ENCODE assay signal across 24 mouse cellular contexts in the genomic region with DNA sequence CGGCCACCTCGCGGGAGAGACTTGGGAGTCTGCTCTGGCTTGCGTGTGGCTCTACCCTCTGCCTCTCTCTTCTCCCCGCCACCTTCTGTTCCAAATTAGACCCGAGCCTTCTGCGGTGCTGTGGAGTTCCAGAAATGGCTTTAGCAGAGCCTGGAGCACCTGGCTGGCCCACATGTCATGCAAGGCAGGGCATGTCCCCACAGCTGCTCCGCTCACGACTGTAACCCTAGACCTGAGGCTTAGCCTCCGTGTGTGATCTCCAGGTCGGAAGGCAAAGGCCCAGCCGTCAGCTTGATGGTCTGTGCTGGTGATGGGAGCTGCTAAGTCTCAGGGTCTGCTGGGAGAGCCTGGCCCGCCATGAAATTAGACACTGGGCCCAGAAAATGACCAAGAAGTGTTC. TPM values are rescaled to one million over a fixed set of nuclear protein-coding genes. Genes with fewer than 3 reads are reported as not detected.
DNase-seq lines count a peak whose midpoint lies in the region; ATAC-seq and TF ChIP-seq lines count a peak whose summit lies in the region.
"Had no signal": no experiment of that assay in that cellular context is flagged by ENCODE, and none has a peak within 500 bp of the region (broad histone marks: within the 10 kb centered on the region; RNA-seq: fewer than 3 reads in every experiment).

No protein-coding gene starts in this region.

- no peaks in the 10 kb centered on the region for H3K36me3 ChIP-seq in kidney, postnatal 0 days (ENCODE audit: insufficient read depth, low read length)
- peaks cover 6% of the 10 kb centered on the region; the same call in 1 of the 2 replicates for H3K36me3 ChIP-seq in limb, embryonic 10.5 days
- H3K36me3 ChIP-seq: heart, embryonic 13.5 days; intestine, embryonic 15.5 days; limb, embryonic 15.5 days; liver, embryonic 15.5 days; midbrain, embryonic 12.5 days; stomach, embryonic 15.5 days had no signal

- H3K27me3 ChIP-seq in kidney, postnatal 0 days (ENCODE audit: insufficient read depth, low read length) = 0 out of 2 replicates have a peak, but pooled peaks cover 4% of the 10 kb centered on the region
- no peaks in the 10 kb centered on the region for H3K27me3 ChIP-seq in limb, embryonic 10.5 days (ENCODE audit: low read depth, poor library complexity, severe bottlenecking)
- H3K27me3 ChIP-seq: intestine, embryonic 15.5 days; limb, embryonic 15.5 days; Patski; stomach, embryonic 15.5 days had no signal

- 58% methylated on average over 13 of the region's 13 CpGs for WGBS in kidney, postnatal 0 days
- 56% methylated on average over 13 of the region's 13 CpGs for WGBS in limb, embryonic 10.5 days

- ATAC-seq in kidney, postnatal 0 days (replicated peaks; ENCODE audit: low FRiP score, low read depth) = no peak
- ATAC-seq: forebrain, embryonic 14.5 days; intestine, embryonic 15.5 days; Patski had no signal

- no peak for TF ChIP-seq CTCF in kidney, postnatal 0 days (IDR thresholded peaks at IDR 0.05; ENCODE audit: low read depth)

- H3K4me1 ChIP-seq in kidney, postnatal 0 days (replicated peaks; ENCODE audit: insufficient read depth, low read length) = peaks cover 22% of the 10 kb centered on the region
- peaks cover 98% of the 10 kb centered on the region for H3K4me1 ChIP-seq in limb, embryonic 10.5 days

- no peaks in the 10 kb centered on the region for H3K9me3 ChIP-seq in kidney, postnatal 0 days (replicated peaks; ENCODE audit: low read length)
- no peaks in the 10 kb centered on the region for H3K9me3 ChIP-seq in limb, embryonic 10.5 days (replicated peaks)
- H3K9me3 ChIP-seq: heart, embryonic 13.5 days; intestine, embryonic 15.5 days; limb, embryonic 15.5 days; liver, embryonic 15.5 days; midbrain, embryonic 12.5 days; stomach, embryonic 15.5 days had no signal

- H3K4me3 ChIP-seq in kidney, postnatal 0 days (replicated peaks; ENCODE audit: low read depth, low read length) = no peak overlapping the region
- H3K4me3 ChIP-seq in limb, embryonic 10.5 days = no peak overlapping the region
- H3K4me3 ChIP-seq: erythroblast, embryonic 14.5 days; heart, embryonic 13.5 days; intestine, embryonic 15.5 days; left cerebral cortex, adult 2 months; limb, embryonic 15.5 days; liver, embryonic 15.5 days; midbrain, embryonic 12.5 days; stomach, embryonic 15.5 days had no signal

- H3K9ac ChIP-seq in kidney, postnatal 0 days (ENCODE audit: low read depth, low read length) = no peak overlapping the region
- H3K9ac ChIP-seq: heart, embryonic 13.5 days; hindbrain, embryonic 14.5 days; intestine, embryonic 15.5 days; limb, embryonic 15.5 days; liver, embryonic 15.5 days; midbrain, embryonic 12.5 days; stomach, embryonic 15.5 days had no signal

- peak; percentile 63 for DNase-seq in embryo, embryonic 10 days (ENCODE audit: low spot score)
- no peak for DNase-seq in embryo, embryonic 10.5 days (ENCODE audit: low spot score)
- peak; percentile 55 for DNase-seq in kidney, postnatal 0 days (ENCODE audit: low spot score)
- DNase-seq in kidney, postnatal 10 days = no peak
- peak; percentile 77 for DNase-seq in limb, embryonic 10.5 days (ENCODE audit: low spot score)
- peak; percentile 94 for DNase-seq in skeletal muscle tissue, adult 2 months (ENCODE audit: low read depth, low spot score)
- no peak for DNase-seq in layer of hippocampus, postnatal 14 days (ENCODE audit: low spot score in 2 of 2)
- no peak for DNase-seq in kidney, postnatal 14 days
- DNase-seq: adrenal gland, adult 8-10 months; cerebellum, adult 9-11 months; right cerebral cortex, postnatal 14 days; thymus, adult 2 months had no signal

- no peak overlapping the region for H3K27ac ChIP-seq in kidney, postnatal 0 days
- H3K27ac ChIP-seq in limb, embryonic 10.5 days = peak overlapping the region; percentile 84
- H3K27ac ChIP-seq: heart, embryonic 13.5 days; hindbrain, embryonic 14.5 days; intestine, embryonic 15.5 days; left cerebral cortex, adult 2 months; limb, embryonic 15.5 days; liver, embryonic 15.5 days; macrophage; midbrain, embryonic 12.5 days; stomach, embryonic 15.5 days had no signal

- no peak overlapping the region for H3K4me2 ChIP-seq in kidney, postnatal 0 days (ENCODE audit: low read length)
- H3K4me2 ChIP-seq: heart, embryonic 13.5 days; hindbrain, embryonic 14.5 days; intestine, embryonic 15.5 days; limb, embryonic 15.5 days; liver, embryonic 15.5 days; midbrain, embryonic 12.5 days; stomach, embryonic 15.5 days had no signal

RNA-seq across cellular contexts. Expression of a gene that starts 30.9 kb away (rescaled TPM):
- 5.9 and 8.4 TPM in 2 replicates for polyA plus RNA-seq in kidney, postnatal 0 days (2015; fragmentation: Nextera tagmentation; extraction: Ambion mirVana)
- polyA plus RNA-seq in limb, embryonic 10.5 days (2016; fragmentation: Nextera tagmentation; extraction: Ambion mirVana) = 6.7 and 8.1 TPM in 2 replicates
- total RNA-seq in layer of hippocampus, postnatal 14 days (2021) = 100 to 1,000 TPM in 1 of 2 experiments, 10 to 100 TPM in 1; 94.0 to 107 TPM

Comparison
In these comparisons a context has a peak if more than half of its experiments do, and no peak if none do; other contexts are left out.
1. DNase-seq: peak in embryo, embryonic 10 days (single experiment), kidney, postnatal 0 days (single experiment), limb, embryonic 10.5 days (single experiment) and skeletal muscle tissue, adult 2 months (single experiment); none in embryo, embryonic 10.5 days (single experiment), kidney, postnatal 10 days (single experiment), layer of hippocampus, postnatal 14 days (0 of 2) and kidney, postnatal 14 days (single experiment).